ENCODE assay signal across 8 mouse cellular contexts in the genomic region with DNA sequence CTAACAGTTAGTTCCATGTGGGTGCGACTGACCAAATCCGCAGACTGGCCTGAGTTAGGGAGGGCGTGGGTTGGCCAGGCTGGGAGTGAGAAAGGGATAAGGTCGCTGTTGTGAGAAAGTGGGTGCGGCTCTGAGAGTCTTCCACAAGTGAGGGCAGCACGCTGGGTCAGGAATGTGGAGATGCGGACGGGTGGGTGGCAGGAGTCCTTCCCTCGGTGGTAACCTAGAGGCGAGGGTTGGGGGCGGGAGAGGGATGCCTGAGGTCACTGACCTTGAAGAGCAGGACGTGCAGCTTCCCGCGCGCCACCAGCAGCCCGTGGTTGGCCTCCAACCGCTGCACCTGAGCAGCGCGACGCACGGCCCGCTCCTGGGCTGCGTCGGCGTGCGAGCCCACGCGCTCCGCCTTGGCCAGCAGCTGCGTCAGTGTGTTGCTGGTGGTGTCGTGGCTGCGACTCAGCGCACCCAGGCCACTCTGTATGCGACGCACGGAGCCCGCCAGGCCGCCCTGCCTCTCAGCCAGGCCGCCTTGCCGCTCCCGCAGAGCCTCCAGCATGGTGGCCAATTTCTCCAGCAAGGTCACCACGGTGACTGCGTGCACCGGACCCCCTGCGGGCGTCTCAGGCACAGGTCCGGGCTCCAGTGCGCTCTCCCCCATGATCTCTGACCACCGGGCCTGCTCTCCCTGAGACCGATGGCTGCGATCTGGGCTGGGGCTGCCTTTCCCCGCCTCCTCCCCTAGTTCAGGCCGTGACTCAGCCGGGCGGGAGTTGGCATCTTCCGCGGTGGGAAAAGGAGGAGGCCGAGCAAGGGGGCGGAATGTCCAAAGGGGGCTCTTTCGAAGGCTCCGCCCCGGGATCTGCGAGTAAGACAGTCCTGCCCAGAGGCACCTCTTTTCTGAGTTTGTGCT. TPM values are rescaled to one million over a fixed set of nuclear protein-coding genes. Genes with fewer than 3 reads are reported as not detected.
A peak's percentile ranks its signal among the peaks of the same experiment; 100 is the strongest.
DNase-seq lines count a peak whose midpoint lies in the region; ATAC-seq and TF ChIP-seq lines count a peak whose summit lies in the region.

A gene (minus strand): TSS at position 796 of the 907 bp plus-strand sequence.

- no peaks in the 10 kb centered on the region for H3K27me3 ChIP-seq in lung, embryonic 14.5 days (ENCODE audit: insufficient read depth, low read length)

- no peak for TF ChIP-seq CTCF in lung, embryonic 14.5 days (IDR thresholded peaks at IDR 0.05; ENCODE audit: low read depth)

- 2% methylated on average over 62 of the region's 63 CpGs for WGBS in lung, embryonic 14.5 days

- H3K27ac ChIP-seq in lung, embryonic 14.5 days (ENCODE audit: low read depth): peak within 1 kb of the TSS; percentile 82

- peak; percentile 63 to 65 for ATAC-seq in hematopoietic stem cell, adult 5-6 weeks (replicated peaks in 1 of 2; ENCODE audit: insufficient read depth in 1 of 2, low FRiP score in 2 of 2, low TSS enrichment in 1 of 2, low read depth in 1 of 2, poor library complexity in 2 of 2, severe bottlenecking in 2 of 2)
- peak; percentile 85 for ATAC-seq in lung, embryonic 14.5 days (ENCODE audit: insufficient read depth)
- no peak for ATAC-seq in CD4-positive, CD25-positive, alpha-beta regulatory T cell, adult 4 months

- no peaks in the 10 kb centered on the region for H3K9me3 ChIP-seq in lung, embryonic 14.5 days (ENCODE audit: low read depth, low read length)

- peak within 1 kb of the TSS; percentile 55 for H3K4me3 ChIP-seq in lung, embryonic 14.5 days (ENCODE audit: low read depth, low read length)

- peak within 1 kb of the TSS; percentile 81 for H3K9ac ChIP-seq in lung, embryonic 14.5 days

- H3K36me3 ChIP-seq in lung, embryonic 14.5 days (ENCODE audit: insufficient read depth): no peaks in the 10 kb centered on the region

- peak within 1 kb of the TSS; percentile 86 for H3K4me2 ChIP-seq in lung, embryonic 14.5 days

- DNase-seq in adrenal gland, adult (ENCODE audit: inconsistent age in 2 of 2, low spot score in 1 of 2): peak; percentile 88 to 95
- peak; percentile 74 to 75 for DNase-seq in cerebellum, postnatal 14 days
- peak; percentile 44 to 47 for DNase-seq in frontal cortex, postnatal 14 days (ENCODE audit: low spot score in 2 of 2)
- DNase-seq in layer of hippocampus, adult 9-11 months: peak; percentile 53
- DNase-seq in lung, embryonic 14.5 days: peak; percentile 89
- DNase-seq in ovary, postnatal 36 days (ENCODE audit: low spot score): peak; percentile 79

- peaks cover 14% of the 10 kb centered on the region; the same call in 1 of the 2 replicates for H3K4me1 ChIP-seq in lung, embryonic 14.5 days (ENCODE audit: insufficient read depth)

RNA-seq across cellular contexts. Expression of the gene that starts here (rescaled TPM):
- total RNA-seq in hematopoietic stem cell, adult 5-6 weeks (2017): 5.6 and 7.2 TPM in 2 replicates
- polyA plus RNA-seq in lung, embryonic 14.5 days (2014; fragmentation: Nextera tagmentation; extraction: Ambion mirVana): 96.0 and 96.1 TPM in 2 replicates
- polyA plus RNA-seq in CD4-positive, CD25-positive, alpha-beta regulatory T cell, adult 4 months (2017; shearing (Covaris generic)): under 1 TPM in 1 of 2 experiments, not detected in 1; 0.19 TPM

Comparison
In these comparisons a context has a peak if more than half of its experiments do, and no peak if none do; other contexts are left out.
1. RNA of the gene that starts here (polyA plus RNA-seq): 96.0 to 96.1 TPM in lung, embryonic 14.5 days; 0.19 TPM in CD4-positive, CD25-positive, alpha-beta regulatory T cell, adult 4 months; every median in the first group is over 10 times any median in the second.
2. Peak in every context shown above with its lines, with median percentiles within 50 percentile points of each other: DNase-seq.